Mouse (Mus musculus): ENCODE measurements around the gene Isoc2b.

GRCm38 (mm10) chr7:4898851-4899648 is 29.0 kb upstream of the Isoc2b start:
- TF ChIP-seq POLR2A (IDR thresholded peaks at IDR 0.05; ENCODE audit: low read depth, low read length) (no peak), MAZ (IDR thresholded peaks at IDR 0.05; ENCODE audit: low read depth, low read length) (no peak), EP300 (IDR thresholded peaks at IDR 0.05; ENCODE audit: low read length) (no peak), CTCF (conservative IDR thresholded peaks at IDR 0.05 in 1 of 2, IDR thresholded peaks at IDR 0.05 in 1 of 2; ENCODE audit: low read depth in 2 of 2, low read length in 2 of 2) (no peak), TBP (conservative IDR thresholded peaks at IDR 0.05; ENCODE audit: low read depth, low read length) (no peak), JUN (IDR thresholded peaks at IDR 0.05; ENCODE audit: insufficient read depth, low read depth, low read length) (no peak), NELFE (IDR thresholded peaks at IDR 0.05; ENCODE audit: low read depth, low read length) (no peak), CHD1 (IDR thresholded peaks at IDR 0.05; ENCODE audit: low read depth, low read length) (no peak), TCF12 (IDR thresholded peaks at IDR 0.05; ENCODE audit: low read depth, low read length) (no peak), IRF4 (IDR thresholded peaks at IDR 0.05; ENCODE audit: low read depth, low read length) (no peak), ZC3H11A (IDR thresholded peaks at IDR 0.05; ENCODE audit: low read depth, low read length) (no peak), USF1 (IDR thresholded peaks at IDR 0.05; ENCODE audit: low read depth, low read length) (no peak), GABPA (IDR thresholded peaks at IDR 0.05; ENCODE audit: insufficient replicate concordance, low read depth, low read length) (no peak)

Measured in CH12.LX (cell line).